Mouse (Mus musculus): ENCODE measurements around the gene Cmtm7. TPM values are rescaled to one million over a fixed set of nuclear protein-coding genes. Genes with fewer than 3 reads are reported as not detected.

Cmtm7 gene
- polyA plus RNA-seq, 1 experiment from 2014 or later, result 86.6 TPM

DNA sequence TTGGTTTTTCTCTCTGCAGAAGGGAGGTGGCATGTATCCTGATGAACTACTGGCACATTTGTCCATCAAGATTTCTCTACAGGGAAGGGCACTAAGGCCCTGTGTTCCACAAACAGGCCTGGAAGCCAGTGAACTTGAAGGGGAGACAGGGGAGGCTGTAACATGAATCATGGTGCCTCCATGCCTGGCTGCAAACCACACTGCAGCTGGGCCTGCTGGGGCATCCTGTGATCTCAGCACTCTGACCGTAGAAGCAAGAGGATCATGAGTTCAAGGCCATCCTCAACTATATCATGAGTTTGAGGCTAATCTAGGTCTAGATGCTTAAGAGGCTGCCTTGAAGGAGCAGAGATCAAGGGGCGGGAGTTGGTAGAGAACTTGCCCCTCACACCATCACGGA is 5.3 kb downstream of the Cmtm7 start:
- Histone ChIP-seq H3K36me3 (ENCODE audit: control insufficient read depth, insufficient read depth, low read length) (peaks cover 7% of the 10 kb centered on the region), H3K9me3 (ENCODE audit: control insufficient read depth, low read length) (0 out of 2 replicates have a peak, but pooled peaks cover 6% of the 10 kb centered on the region), H3K4me3 (ENCODE audit: low read length) (no peak overlapping the region), H3K9ac (ENCODE audit: low read depth, low read length) (no peak overlapping the region), H3K4me1 (ENCODE audit: control insufficient read depth, insufficient read depth, low read length) (peaks cover 13% of the 10 kb centered on the region; the same call in 1 of the 2 replicates), H3K27ac (ENCODE audit: low read length) (no peak overlapping the region), H3K27me3 (replicated peaks; ENCODE audit: control insufficient read depth, insufficient read depth, low read length) (no peaks in the 10 kb centered on the region), H3K4me2 (ENCODE audit: low read depth, low read length) (no peak overlapping the region)
- ATAC-seq, result no peak
- 92% methylated on average over 3 of the region's 3 CpGs for WGBS

- ATAC-seq, result no peak
- H3K9ac ChIP-seq (ENCODE audit: low read depth, low read length), result no peak overlapping the region
- peaks cover 9% of the 10 kb centered on the region; the same call in 1 of the 2 replicates for H3K4me1 ChIP-seq (ENCODE audit: control insufficient read depth, insufficient read depth, low read length)
- no peak overlapping the region for H3K27ac ChIP-seq (ENCODE audit: low read length)
- H3K36me3 ChIP-seq (ENCODE audit: control insufficient read depth, insufficient read depth, low read length), result peaks cover 7% of the 10 kb centered on the region
- 67% methylated on average over 4 of the region's 4 CpGs for WGBS
- H3K4me3 ChIP-seq (ENCODE audit: low read length), result no peak overlapping the region
- H3K27me3 ChIP-seq (replicated peaks; ENCODE audit: control insufficient read depth, insufficient read depth, low read length), result no peaks in the 10 kb centered on the region
- H3K9me3 ChIP-seq (ENCODE audit: control insufficient read depth, low read length), result 0 out of 2 replicates have a peak, but pooled peaks cover 6% of the 10 kb centered on the region
- no peak overlapping the region for H3K4me2 ChIP-seq (ENCODE audit: low read depth, low read length)
These were observed 6.4 kb downstream of the Cmtm7 start for GRCm38 (mm10) chr9:114775272-114775671.

DNA sequence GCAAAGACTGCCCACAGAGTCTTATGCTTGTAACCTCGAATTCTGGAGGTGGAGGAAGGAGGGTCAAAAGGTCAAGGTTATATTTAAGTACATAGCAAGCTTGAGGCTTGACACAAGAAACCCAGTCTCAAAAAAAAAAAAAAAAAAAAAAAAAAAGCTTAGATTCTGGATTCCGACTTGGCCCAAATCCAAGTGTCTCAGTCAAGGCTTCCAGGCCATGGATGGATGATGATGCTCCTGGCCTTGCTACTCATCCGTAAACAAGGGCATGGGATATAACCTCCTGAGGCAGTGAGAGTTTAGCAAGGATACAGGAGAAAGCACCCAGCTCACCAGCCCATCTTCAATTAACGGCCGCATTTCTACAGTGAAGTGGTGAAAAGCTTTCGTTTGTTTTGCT is 7.0 kb downstream of the Cmtm7 start:
- H3K36me3 ChIP-seq (ENCODE audit: control insufficient read depth, insufficient read depth, low read length), result peaks cover 7% of the 10 kb centered on the region
- no peak overlapping the region for H3K9ac ChIP-seq (ENCODE audit: low read depth, low read length)
- 64% methylated on average over 6 of the region's 6 CpGs for WGBS
- H3K27me3 ChIP-seq (replicated peaks; ENCODE audit: control insufficient read depth, insufficient read depth, low read length), result no peaks in the 10 kb centered on the region
- no peak overlapping the region for H3K4me2 ChIP-seq (ENCODE audit: low read depth, low read length)
- ATAC-seq, result no peak
- 0 out of 2 replicates have a peak, but pooled peaks cover 6% of the 10 kb centered on the region for H3K9me3 ChIP-seq (ENCODE audit: control insufficient read depth, low read length)
- H3K27ac ChIP-seq (ENCODE audit: low read length), result no peak overlapping the region
- peaks cover 4% of the 10 kb centered on the region; the same call in 1 of the 2 replicates for H3K4me1 ChIP-seq (ENCODE audit: control insufficient read depth, insufficient read depth, low read length)
- no peak overlapping the region for H3K4me3 ChIP-seq (ENCODE audit: low read length)

DNA sequence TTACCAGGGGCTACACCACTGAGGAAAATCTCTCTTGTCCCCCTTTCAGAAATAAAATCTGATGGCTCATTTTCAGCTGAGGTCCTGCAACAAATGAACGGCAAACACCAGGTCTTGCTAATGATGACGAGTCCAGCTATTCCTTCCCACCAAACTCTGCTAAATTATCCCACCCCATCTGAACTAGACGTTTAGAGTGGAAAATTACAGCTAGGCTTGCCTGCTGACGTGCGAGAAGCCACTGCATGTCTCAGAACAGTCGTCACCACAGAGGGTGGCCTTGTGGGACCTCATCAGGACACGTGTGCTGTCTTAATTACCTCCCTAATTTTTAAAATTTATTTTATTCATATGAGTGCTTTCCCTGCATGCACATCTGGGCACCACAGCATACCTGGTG is 10.1 kb downstream of the Cmtm7 start:
- 87% methylated on average over 7 of the region's 7 CpGs for WGBS
- no peaks in the 10 kb centered on the region for H3K27me3 ChIP-seq (replicated peaks; ENCODE audit: control insufficient read depth, insufficient read depth, low read length)
- peaks cover 7% of the 10 kb centered on the region for H3K36me3 ChIP-seq (ENCODE audit: control insufficient read depth, insufficient read depth, low read length)
- H3K4me1 ChIP-seq (ENCODE audit: control insufficient read depth, insufficient read depth, low read length), result peaks cover 4% of the 10 kb centered on the region; the same call in 1 of the 2 replicates
- no peak overlapping the region for H3K4me2 ChIP-seq (ENCODE audit: low read depth, low read length)
- 0 out of 2 replicates have a peak, but pooled peaks cover 6% of the 10 kb centered on the region for H3K9me3 ChIP-seq (ENCODE audit: control insufficient read depth, low read length)
- H3K27ac ChIP-seq (ENCODE audit: low read length), result no peak overlapping the region
- no peak overlapping the region for H3K9ac ChIP-seq (ENCODE audit: low read depth, low read length)
- H3K4me3 ChIP-seq (ENCODE audit: low read length), result no peak overlapping the region
- ATAC-seq, result no peak

DNA sequence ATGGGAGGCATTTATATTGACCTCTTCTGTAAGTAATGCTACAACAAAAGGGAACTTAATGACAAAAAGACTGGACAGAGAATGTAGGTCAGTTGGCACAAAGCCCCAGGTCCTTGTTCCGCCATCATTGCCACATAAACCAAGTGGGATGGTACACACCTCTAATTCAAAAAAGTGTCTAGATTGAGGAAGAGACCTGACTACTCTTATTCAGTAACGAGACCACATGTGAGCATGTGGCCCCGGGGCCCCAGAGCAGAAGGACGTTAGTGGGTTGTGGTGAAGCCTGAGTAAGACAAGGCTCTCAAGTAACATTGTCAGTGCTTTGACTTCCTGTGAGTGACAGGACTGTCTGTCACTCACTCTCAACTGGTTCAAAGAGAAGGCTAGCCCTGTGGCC is 11.4 kb downstream of the Cmtm7 start:
- ATAC-seq, result no peak
- WGBS, result 94% methylated on average over 4 of the region's 4 CpGs

DNA sequence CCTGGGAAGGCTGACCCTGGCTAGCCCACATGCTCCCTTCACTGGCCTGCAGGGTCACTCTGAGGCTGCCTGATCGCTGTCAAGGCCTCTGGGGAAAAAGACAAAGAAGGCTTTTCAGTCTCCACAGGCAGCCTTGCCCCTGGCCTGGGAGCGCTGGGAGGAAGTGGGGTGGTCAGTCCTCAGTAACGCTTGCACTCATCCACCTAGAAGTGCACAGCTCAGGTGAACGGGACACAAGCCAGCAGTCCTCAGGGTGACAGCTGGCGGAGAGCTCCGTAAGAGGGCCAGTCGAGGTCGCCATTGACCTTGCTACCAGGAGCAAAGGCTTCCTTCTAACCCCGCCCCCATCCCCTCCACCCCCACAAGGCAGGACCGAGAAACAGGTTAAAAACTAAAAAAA is 13.6 kb downstream of the Cmtm7 start:
- ATAC-seq, result no peak
- no peak overlapping the region for H3K4me2 ChIP-seq (ENCODE audit: low read depth, low read length)
- no peak overlapping the region for H3K27ac ChIP-seq (ENCODE audit: low read length)
- H3K4me3 ChIP-seq (ENCODE audit: low read length), result no peak overlapping the region
- WGBS, result 63% methylated on average over 10 of the region's 10 CpGs
- H3K9me3 ChIP-seq (ENCODE audit: control insufficient read depth, low read length), result 0 out of 2 replicates have a peak, but pooled peaks cover 6% of the 10 kb centered on the region
- H3K9ac ChIP-seq (ENCODE audit: low read depth, low read length), result no peak overlapping the region
- no peaks in the 10 kb centered on the region for H3K27me3 ChIP-seq (replicated peaks; ENCODE audit: control insufficient read depth, insufficient read depth, low read length)
- H3K4me1 ChIP-seq (ENCODE audit: control insufficient read depth, insufficient read depth, low read length), result no peaks in the 10 kb centered on the region
- H3K36me3 ChIP-seq (ENCODE audit: control insufficient read depth, insufficient read depth, low read length), result peaks cover 10% of the 10 kb centered on the region

More for the DNA sequence above, 11.4 kb downstream of the Cmtm7 start:
- Histone ChIP-seq H3K27me3 (replicated peaks; ENCODE audit: control insufficient read depth, insufficient read depth, low read length) (no peaks in the 10 kb centered on the region), H3K4me2 (ENCODE audit: low read depth, low read length) (no peak overlapping the region), H3K9ac (ENCODE audit: low read depth, low read length) (no peak overlapping the region), H3K4me1 (ENCODE audit: control insufficient read depth, insufficient read depth, low read length) (peaks cover 2% of the 10 kb centered on the region; the same call in 1 of the 2 replicates), H3K27ac (ENCODE audit: low read length) (no peak overlapping the region), H3K4me3 (ENCODE audit: low read length) (no peak overlapping the region), H3K36me3 (ENCODE audit: control insufficient read depth, insufficient read depth, low read length) (peaks cover 10% of the 10 kb centered on the region), H3K9me3 (ENCODE audit: control insufficient read depth, low read length) (0 out of 2 replicates have a peak, but pooled peaks cover 6% of the 10 kb centered on the region)

- Histone ChIP-seq H3K9me3 (ENCODE audit: control insufficient read depth, low read length) (0 out of 2 replicates have a peak, but pooled peaks cover 6% of the 10 kb centered on the region), H3K4me2 (ENCODE audit: low read depth, low read length) (no peak overlapping the region), H3K27ac (ENCODE audit: low read length) (no peak overlapping the region), H3K36me3 (ENCODE audit: control insufficient read depth, insufficient read depth, low read length) (peaks cover 9% of the 10 kb centered on the region), H3K9ac (ENCODE audit: low read depth, low read length) (no peak overlapping the region), H3K4me1 (ENCODE audit: control insufficient read depth, insufficient read depth, low read length) (no peaks in the 10 kb centered on the region), H3K27me3 (replicated peaks; ENCODE audit: control insufficient read depth, insufficient read depth, low read length) (no peaks in the 10 kb centered on the region), H3K4me3 (ENCODE audit: low read length) (no peak overlapping the region)
- 68% methylated on average over 2 of the region's 2 CpGs for WGBS
- no peak for ATAC-seq
These were observed 14.1 kb downstream of the Cmtm7 start for GRCm38 (mm10) chr9:114767507-114767906.

DNA sequence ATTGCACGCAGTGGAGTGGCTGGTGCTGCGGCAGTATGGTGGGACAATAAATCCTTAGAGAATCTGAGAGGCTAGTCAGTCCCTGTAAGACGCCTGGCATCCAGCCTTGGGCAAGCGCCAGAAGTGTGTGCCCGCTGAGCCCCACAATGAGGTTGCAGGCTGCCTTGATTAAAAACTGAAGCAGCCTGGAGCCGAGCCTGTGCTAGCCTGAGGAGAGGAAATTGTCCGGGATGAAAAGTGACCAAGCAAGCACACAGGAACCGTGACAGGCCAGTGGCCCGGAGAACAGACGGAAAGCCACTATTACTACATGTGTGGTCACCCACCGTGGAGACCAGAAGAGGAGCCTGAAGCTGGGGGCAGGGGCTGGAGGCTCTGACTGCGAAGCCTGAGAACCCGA is 14.6 kb downstream of the Cmtm7 start:
- Histone ChIP-seq H3K27me3 (replicated peaks; ENCODE audit: control insufficient read depth, insufficient read depth, low read length) (no peaks in the 10 kb centered on the region), H3K9ac (ENCODE audit: low read depth, low read length) (no peak overlapping the region), H3K36me3 (ENCODE audit: control insufficient read depth, insufficient read depth, low read length) (peaks cover 4% of the 10 kb centered on the region), H3K4me3 (ENCODE audit: low read length) (no peak overlapping the region), H3K4me2 (ENCODE audit: low read depth, low read length) (no peak overlapping the region), H3K4me1 (ENCODE audit: control insufficient read depth, insufficient read depth, low read length) (no peaks in the 10 kb centered on the region), H3K9me3 (ENCODE audit: control insufficient read depth, low read length) (0 out of 2 replicates have a peak, but pooled peaks cover 3% of the 10 kb centered on the region), H3K27ac (ENCODE audit: low read length) (no peak overlapping the region)
- WGBS, result 73% methylated on average over 13 of the region's 13 CpGs
- ATAC-seq, result 0 out of 2 replicates have a peak, but pooled peaks have one; percentile 21

DNA sequence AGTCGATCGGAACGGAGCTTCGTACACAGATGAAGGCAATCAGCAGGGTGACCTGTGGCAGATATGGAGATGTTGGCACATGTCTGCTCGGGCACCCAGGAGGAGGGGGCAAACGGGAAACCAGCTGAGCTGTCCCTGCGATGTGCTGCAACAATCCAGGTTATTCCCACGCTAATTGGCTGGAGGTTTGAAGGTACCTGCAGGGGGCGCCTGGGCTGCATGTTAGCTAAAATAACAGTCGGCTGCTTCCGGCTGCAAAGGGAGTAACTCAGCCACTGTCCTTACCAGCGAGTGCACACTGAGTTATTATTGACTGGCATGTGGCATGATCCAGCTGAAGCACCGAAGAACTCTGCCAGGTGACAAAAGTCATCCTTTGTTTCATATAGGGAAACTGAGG is 18.3 kb downstream of the Cmtm7 start:
- H3K36me3 ChIP-seq (ENCODE audit: control insufficient read depth, insufficient read depth, low read length), result peaks cover 3% of the 10 kb centered on the region
- ATAC-seq, result no peak
- no peak overlapping the region for H3K4me3 ChIP-seq (ENCODE audit: low read length)
- WGBS, result 59% methylated on average over 13 of the region's 13 CpGs
- H3K27me3 ChIP-seq (replicated peaks; ENCODE audit: control insufficient read depth, insufficient read depth, low read length), result no peaks in the 10 kb centered on the region
- no peaks in the 10 kb centered on the region for H3K9me3 ChIP-seq (ENCODE audit: control insufficient read depth, low read length)
- no peak overlapping the region for H3K9ac ChIP-seq (ENCODE audit: low read depth, low read length)
- H3K4me1 ChIP-seq (ENCODE audit: control insufficient read depth, insufficient read depth, low read length), result no peaks in the 10 kb centered on the region
- no peak overlapping the region for H3K27ac ChIP-seq (ENCODE audit: low read length)
- no peak overlapping the region for H3K4me2 ChIP-seq (ENCODE audit: low read depth, low read length)

DNA sequence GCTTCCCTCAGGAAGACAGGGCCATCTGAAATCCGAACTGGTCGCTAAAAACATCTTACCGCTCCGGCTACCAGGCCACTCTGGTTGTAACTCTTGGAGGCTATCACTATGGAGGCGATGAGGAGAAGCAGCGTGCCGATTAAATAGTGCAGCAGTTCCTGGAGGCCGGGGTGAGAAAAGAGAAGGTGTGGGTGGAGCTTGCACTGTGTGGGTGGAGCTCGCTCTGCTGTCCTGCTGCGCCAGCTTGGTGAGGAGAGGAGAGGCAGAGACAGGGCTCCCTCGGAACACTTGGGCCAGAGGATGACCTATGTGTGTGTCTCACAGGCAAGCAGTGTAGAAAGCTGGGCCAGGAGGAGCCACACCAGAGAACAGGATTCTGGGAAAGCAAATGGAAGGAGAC is 19.8 kb downstream of the Cmtm7 start:
- Histone ChIP-seq H3K27me3 (replicated peaks; ENCODE audit: control insufficient read depth, insufficient read depth, low read length) (no peaks in the 10 kb centered on the region), H3K4me2 (ENCODE audit: low read depth, low read length) (no peak overlapping the region), H3K27ac (ENCODE audit: low read length) (no peak overlapping the region), H3K4me1 (ENCODE audit: control insufficient read depth, insufficient read depth, low read length) (no peaks in the 10 kb centered on the region), H3K9me3 (ENCODE audit: control insufficient read depth, low read length) (no peaks in the 10 kb centered on the region), H3K36me3 (ENCODE audit: control insufficient read depth, insufficient read depth, low read length) (peaks cover 3% of the 10 kb centered on the region), H3K4me3 (ENCODE audit: low read length) (no peak overlapping the region), H3K9ac (ENCODE audit: low read depth, low read length) (no peak overlapping the region)
- ATAC-seq, result no peak
- 72% methylated on average over 11 of the region's 11 CpGs for WGBS
